Mouse (Mus musculus) inflammation-experienced regulatory T-cells, adult 16 weeks (primary cell): Measurements from ENCODE around the gene Gm17606. TPM values are rescaled to one million over a fixed set of nuclear protein-coding genes. Genes with fewer than 3 reads are reported as not detected.

Experiments used
- polyA plus RNA-seq: library from polyadenylated mRNA; unstranded; fragments of 100-300 nt; shearing (Covaris generic); gene quantifications from one replicate; pipeline ENCODE4 v1.2.1, GENCODE M21; 2017

Gm17606 gene
- polyA plus RNA-seq: not detected

GRCm38 (mm10) chr14:54640946-54641304 lies at the start of gene Gm17606:
TSS of gene Gm17606 (plus strand) at chr14:54640952.

DNA sequence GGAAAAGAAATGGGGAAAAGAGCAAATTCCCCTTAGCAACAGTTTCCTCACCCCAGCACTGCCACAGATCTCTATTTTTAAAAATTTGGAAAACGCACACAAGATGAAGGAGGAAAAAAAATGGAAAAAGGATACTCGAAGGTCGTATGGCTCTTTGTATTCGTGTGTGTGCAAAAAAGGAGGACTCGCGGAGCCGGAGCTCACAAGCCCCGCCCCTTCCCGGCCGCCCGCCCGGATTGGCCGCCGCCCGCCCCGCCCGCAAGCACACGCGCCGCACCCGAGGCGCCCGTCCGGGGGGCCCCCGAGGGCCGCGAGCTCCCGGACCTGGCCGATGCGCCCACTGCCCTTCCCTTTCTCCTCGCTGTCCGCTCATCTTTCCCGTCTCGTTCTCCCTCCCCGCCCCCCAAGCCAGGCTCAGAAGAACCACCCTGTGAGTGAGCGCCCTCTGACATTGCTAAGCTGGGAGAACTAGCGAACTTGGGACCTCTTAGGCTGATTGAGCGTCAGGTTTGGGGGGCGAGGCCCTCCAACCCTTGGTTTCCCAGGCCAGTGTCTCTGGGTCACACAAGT lies 34.9 kb upstream of the Gm17606 start, which contains the start of gene 4931414P19Rik:
Gene 4931414P19Rik (minus strand): TSS at position 242 of the 570 bp plus-strand sequence.

GRCm38 (mm10) chr14:54617897-54618365 lies 22.8 kb upstream of the Gm17606 start, which contains the start of gene Psmb5:
TSS of gene Psmb5 (minus strand) at chr14:54618022.

GRCm38 (mm10) chr14:54621133-54621532 lies 19.6 kb upstream of the Gm17606 start, which contains the start of gene Psmb11:
TSS of gene Psmb11 (plus strand) at chr14:54621433.

DNA sequence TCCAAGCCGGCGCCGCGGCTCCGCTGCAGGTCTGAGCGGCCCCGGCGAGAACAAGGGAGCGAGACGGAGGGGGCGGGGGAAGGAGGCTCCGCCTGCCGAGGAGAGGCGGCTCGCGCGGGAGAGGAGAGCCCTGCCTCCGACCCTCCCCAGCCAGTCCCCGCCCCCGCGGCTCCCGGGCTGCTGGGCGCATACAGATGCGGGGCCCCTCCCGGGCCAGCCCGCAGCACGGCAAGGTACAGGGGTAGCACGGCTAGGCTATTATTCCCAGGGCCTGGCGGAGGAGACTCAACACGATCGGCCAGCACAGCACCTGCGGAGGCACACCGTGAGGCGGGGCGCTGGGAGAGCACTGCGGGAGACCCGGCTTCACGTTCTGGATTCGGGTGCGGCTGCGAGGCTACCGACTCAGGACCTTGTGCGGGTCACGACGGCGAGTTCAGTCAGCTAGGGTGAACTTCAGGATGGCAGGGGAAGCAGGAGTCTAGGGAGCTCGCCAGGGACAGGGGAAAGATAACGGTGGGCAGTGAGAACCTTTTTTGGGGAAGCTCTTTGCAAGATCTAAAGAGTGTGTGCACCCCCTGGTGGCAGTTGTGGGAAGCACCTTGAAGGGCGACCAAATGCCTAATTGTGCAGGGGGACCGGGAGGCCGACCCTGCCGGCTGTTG lies 685 bp downstream of the Gm17606 start, which contains the start of gene Cdh24:
Gene Cdh24 (minus strand): TSS at position 60 of the 665 bp plus-strand sequence.

DNA sequence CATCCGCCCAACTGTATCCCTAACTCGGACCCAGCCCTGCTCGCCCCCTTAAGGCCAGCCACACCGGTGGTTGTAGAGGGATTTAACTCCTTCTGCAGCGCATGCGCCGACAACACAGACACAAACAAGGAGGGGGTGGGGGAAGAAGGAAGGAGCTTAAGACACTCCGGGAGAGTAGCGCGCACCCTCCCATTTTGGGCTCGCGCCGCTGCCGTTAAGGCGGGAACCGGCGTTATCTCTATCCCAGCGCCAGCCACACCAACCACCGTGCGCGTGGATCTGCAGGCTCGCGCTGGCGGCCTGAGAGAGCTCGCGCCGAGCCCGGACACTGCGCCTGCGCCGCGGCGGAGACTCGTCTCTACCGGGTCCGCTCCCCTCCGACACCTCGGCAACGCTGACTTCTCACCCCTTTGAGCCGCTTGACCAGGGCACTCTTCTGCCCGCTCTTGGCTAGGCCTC lies 45.3 kb downstream of the Gm17606 start, which contains the start of gene 1700123O20Rik:
Gene 1700123O20Rik (plus strand): TSS at position 154 of the 459 bp plus-strand sequence.

GRCm38 (mm10) chr14:54686522-54687143 lies 45.9 kb downstream of the Gm17606 start, which contains the start of gene Acin1:
TSS of gene Acin1 (minus strand) at chr14:54686931.

Other genes starting within 250 kb of the Gm17606 start
- 2.7 TPM for gene Slc7a7, start 223.2 kb upstream of the Gm17606 start, polyA plus RNA-seq
- gene Mrpl52, start 214.0 kb upstream of the Gm17606 start, polyA plus RNA-seq: 229 TPM
- gene Mmp14, start 209.3 kb upstream of the Gm17606 start, polyA plus RNA-seq: 1.9 TPM
- gene Lrp10, start 176.8 kb upstream of the Gm17606 start, polyA plus RNA-seq: 89.5 TPM
- gene Rem2, start 164.9 kb upstream of the Gm17606 start, polyA plus RNA-seq: 0.95 TPM
- gene Prmt5, start 123.4 kb upstream of the Gm17606 start, polyA plus RNA-seq: 51.3 TPM
- 29.7 TPM for gene Haus4, start 86.3 kb upstream of the Gm17606 start, polyA plus RNA-seq
- gene Ajuba, start 63.4 kb upstream of the Gm17606 start, polyA plus RNA-seq: 0.26 TPM
- gene 4931414P19Rik, start 35.0 kb upstream of the Gm17606 start, polyA plus RNA-seq: 5.6 TPM
- gene Psmb5, start 22.9 kb upstream of the Gm17606 start, polyA plus RNA-seq: 235 TPM
- not detected for gene Psmb11, start 19.5 kb upstream of the Gm17606 start, polyA plus RNA-seq
- gene Cdh24, start 412 bp downstream of the Gm17606 start, polyA plus RNA-seq: 0.68 TPM
- 92.8 TPM for gene 1700123O20Rik, start 45.3 kb downstream of the Gm17606 start, polyA plus RNA-seq
- 113 TPM for gene Acin1, start 46.0 kb downstream of the Gm17606 start, polyA plus RNA-seq
- 0.16 TPM for gene Gm29776, start 57.9 kb downstream of the Gm17606 start, polyA plus RNA-seq
- not detected for gene Cebpe, start 71.2 kb downstream of the Gm17606 start, polyA plus RNA-seq
- gene Slc7a8, start 141.0 kb downstream of the Gm17606 start, polyA plus RNA-seq: 0.74 TPM
- not detected for gene Rnf212b, start 173.2 kb downstream of the Gm17606 start, polyA plus RNA-seq
- 16.6 TPM for gene Homez, start 230.0 kb downstream of the Gm17606 start, polyA plus RNA-seq
- 0.60 TPM for gene Ppp1r3e, start 236.6 kb downstream of the Gm17606 start, polyA plus RNA-seq
- gene Bcl2l2, start 242.4 kb downstream of the Gm17606 start, polyA plus RNA-seq: 0.59 TPM
- gene Gm20521, start 242.5 kb downstream of the Gm17606 start, polyA plus RNA-seq: 0.38 TPM